Mouse (Mus musculus): ENCODE results near the gene Cpt2.

Cpt2 gene

DNA sequence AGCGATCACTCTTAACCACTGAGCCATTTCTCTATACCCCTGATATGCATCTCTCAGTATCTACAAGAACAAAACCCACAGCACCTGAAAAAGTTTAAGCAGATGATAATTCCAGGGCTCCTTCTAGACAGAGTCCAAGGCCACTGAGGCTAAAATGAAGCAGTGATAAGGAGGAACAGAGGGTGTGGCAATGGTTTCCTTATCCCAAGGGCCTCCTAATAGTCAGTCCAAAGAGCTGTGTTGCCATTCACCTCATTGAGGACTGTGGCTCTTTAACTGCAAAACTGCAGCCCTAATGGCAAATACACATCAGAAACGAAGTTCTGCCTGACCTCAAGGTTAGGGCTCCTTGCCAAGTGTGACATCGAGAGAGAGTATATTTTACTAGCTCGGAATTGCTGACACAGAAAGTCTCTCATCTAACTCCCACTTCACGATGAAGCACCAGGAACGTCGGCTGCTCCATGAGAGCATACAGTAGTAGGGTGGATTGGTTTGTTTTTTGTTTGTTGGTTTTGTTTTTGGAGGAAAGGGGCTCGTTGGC lies 2.2 kb downstream of the Cpt2 start:
- in situ Hi-C loops (cut with MboI): no loop called here

DNA sequence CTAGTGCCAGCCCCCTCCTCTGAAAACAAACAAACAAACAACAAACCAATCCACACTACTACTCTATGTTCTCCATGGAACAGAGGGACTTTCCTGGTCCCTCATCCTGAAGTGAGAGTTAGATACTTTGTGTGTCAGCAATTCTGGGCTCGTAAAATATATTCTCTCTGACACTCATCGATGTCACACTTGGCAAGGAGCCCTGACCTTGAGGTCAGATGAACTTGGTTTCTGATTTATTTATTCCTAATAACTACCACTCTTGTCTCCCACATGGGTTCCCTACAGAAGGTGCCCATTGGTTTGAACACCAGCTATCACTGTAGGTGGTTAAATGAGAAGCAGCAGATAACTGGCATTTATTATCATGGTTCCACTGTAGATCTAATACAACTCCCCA lies 3.1 kb downstream of the Cpt2 start:
- in situ Hi-C loops (cut with MboI): no loop called here

DNA sequence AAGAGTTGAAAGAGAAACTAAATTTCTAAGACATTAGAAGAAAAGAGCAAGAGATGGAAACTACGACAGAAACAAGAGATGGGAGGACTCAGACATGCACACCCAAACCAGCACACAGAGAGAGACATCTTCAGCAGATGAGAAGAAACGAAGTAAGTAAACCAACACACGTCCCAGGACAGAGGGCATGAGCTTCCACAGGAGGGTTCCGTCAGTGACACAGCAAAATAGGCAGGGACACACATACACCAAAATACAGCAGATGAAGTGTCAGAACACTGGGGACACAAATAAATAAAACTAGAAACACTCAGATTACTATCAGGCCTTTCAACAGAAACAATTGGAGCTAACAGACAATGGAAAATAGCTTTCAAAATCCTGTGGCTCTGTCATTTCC lies 13.4 kb downstream of the Cpt2 start:
- in situ Hi-C loops (cut with MboI): no loop called here

DNA sequence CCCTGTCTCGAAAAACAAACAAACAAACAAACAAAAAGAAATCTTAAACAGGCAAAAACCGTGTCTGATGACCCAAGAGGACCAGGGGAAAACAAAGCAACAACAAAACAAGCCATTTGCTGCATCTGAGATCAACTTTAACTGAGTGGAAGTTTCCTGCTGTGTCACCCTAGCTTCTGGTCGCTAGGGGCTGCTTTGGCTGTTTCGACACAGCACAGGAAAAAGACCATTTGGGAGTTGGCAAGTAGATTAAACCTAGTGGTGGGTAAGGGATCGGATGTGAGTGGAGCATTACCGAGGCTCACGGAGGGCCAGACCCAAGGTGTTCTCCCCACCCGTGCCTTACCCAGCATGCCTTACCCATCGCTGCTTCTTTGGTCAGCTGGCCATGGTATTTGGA lies 16.8 kb downstream of the Cpt2 start:
- in situ Hi-C loops (cut with MboI): no loop called here

DNA sequence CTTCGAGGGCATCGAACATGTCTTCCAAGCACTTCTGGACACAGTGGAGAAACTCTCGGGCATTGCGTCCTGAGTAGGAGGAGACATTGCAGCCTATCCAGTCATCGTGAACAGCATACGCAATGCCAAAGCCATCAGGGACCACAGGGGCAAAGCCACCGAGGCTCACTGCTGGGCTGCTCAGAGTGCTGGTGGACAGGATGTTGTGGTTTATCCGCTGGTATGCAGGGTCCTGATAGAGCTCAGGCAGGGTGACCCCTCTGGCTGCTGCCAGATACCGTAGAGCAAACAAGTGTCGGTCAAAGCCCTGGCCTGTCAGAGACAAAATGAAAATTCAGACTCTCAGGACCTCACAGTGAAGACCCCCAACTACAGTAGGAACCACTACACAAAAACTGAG lies 19.2 kb downstream of the Cpt2 start:
- in situ Hi-C loops (cut with MboI): no loop called here

DNA sequence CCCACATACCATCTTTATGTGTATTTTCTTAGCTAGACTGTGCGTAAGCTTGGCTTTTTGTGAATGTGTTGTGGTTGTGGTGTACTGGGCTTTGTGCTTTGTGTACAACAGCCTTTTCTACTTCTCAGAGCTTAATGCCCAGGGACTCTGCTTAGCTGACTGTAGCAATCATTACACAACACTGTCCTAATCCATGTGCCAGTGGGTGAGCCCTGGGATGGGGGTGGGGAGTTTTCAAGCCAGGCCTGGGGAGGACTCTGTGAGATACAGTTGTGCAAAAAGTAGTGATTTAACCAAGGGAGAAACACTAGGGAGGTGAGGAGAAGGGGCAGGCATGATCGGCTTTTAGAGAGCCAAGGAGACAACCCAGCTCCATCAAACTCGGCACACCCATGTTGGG lies 23.2 kb downstream of the Cpt2 start:
- in situ Hi-C loops (cut with MboI): no loop called here

DNA sequence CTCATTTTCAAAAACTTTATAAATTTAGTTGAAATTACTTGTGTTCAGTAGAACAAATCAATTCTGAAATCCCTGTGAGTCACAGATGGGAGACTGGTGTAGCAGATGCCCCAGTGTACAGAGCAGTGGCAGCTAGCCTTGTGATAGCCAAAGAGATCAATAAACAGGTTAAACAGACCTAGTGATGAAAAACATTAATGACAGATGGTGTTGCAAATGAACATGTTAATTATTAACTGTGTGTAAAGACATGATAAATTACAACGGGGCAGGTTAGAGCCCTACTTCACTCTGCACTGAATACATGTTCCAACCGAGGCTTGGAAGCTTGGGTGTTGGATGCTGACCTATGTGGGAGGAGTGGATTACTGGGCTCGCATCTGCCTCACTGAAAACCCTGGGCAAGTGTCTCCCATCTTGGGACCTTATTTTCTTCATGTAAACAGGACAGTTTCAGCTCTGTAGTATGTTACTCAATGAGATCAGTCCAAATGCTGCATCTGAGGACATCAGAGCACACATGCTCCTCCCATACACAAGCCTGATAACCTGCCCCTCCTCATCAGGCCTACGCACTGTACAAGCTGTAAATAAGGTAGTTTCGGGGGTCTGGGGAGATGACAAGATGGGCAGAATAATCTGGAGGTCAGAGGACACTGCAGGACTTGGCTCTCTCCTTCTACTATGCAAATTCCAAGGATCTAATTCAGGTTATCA lies 24.0 kb downstream of the Cpt2 start:
- in situ Hi-C loops (cut with MboI): no loop called here

DNA sequence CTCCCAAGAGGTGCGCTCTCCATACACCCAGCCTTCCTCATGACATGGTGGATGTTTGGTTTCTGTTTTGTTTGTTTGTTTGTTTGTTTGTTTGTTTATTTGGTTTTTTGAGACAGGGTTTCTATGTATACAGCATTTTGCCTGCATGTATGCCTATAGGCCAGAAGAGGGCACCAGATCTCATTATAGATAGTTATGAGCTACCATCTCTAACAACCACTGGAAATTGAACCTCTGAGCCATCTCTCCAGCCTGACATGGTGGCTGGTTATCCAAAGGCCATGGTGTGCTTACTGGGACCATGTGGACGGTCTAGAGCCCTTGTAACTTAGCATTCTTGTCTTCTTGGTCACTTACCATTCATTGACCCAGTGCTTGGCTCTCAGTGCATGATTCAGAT lies 30.7 kb downstream of the Cpt2 start:
- in situ Hi-C loops (cut with MboI): no loop called here

DNA sequence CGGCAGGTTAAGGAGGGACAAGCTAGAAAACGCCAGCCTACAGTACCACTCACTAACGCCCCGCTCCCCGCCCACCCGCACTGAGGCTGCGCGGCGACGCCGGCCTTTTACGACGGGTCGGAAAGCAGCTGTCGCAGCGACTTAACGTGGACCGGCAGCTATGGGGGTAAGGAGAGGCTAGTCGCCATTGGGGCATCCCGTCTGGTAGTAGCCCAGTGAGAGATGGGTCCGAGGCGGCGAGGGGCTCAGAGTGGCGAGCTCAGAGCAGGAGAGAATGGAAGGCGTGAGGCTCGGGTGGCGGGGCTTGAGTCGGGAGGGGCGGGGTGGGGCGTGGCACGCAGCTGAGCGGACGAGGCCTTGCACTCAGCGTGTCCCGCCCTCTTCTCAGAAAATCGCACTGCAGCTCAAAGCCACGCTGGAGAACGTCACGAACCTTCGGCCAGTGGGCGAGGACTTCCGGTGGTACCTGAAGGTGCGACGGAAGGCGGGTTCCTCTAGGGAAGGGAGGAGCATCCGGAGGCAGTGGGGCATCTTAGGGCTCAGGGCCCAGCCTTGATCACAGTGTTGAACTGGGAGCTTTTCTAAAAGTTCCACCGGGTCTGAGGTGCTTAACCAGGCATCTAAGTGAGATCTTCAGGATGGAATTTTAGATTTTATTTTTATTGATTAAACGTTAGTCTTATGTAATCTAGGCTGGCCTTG lies 33.5 kb downstream of the Cpt2 start, which contains the start of gene 0610037L13Rik:
TSS of gene 0610037L13Rik (plus strand) at position 83 of the 702 bp plus-strand sequence.
- in situ Hi-C loops (cut with MboI): no loop called here

DNA sequence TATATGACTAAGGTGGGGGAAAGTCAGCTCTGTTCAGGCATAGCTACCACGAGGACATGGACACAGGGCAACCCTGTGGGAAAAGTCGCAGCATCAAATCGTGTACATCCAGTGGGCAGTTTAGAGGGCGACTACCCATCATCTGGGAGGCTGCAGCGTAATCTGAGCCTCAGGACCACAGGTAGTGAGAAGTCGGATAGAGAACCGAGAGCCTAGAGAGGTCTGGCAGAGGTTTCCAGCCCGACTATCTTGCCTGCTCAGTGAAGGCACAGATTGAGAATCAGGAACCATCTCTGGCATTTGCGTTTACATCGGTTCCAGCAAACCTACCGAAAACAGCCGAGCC lies 34.1 kb downstream of the Cpt2 start:
- in situ Hi-C loops (cut with MboI): no loop called here

DNA sequence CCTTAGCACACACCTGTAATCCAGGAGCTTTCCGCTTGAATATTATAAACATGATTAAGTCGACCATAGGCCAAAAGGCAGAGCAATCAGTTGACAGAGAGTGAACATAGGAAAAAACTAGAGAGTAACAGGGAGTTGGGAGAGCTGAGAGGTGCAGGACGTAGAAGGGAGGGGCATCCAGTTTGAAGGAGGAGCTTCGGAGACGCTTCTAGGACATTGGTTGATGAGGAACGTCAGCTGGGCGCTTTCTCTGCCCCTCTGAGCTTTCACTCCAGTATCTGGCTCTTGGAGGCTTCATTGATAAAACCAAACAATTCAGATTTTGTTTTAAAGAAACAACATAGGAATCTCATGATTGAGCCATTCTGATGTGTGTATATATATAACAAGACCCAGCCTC lies 37.0 kb downstream of the Cpt2 start:
- in situ Hi-C loops (cut with MboI): no loop called here

DNA sequence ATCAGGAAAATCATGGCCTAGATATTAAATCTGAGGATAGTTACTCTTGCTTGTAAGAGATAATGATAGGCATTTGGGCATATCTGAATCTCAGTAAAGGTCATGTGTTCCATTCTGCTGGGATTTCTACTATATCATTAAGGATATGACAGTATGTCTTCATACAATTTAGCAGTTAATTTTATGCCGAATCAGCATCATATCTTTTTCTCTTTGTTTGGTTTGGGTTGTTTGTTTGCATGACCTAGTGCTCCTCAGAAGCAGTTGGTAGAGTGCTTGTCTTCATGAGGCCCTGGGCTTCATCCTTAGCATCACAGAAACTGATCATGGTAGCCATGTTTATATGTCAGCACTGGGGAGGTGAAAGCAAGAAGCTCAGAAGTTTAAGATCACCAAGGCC lies 41.8 kb downstream of the Cpt2 start:
- in situ Hi-C loops (cut with MboI): no loop called here

DNA sequence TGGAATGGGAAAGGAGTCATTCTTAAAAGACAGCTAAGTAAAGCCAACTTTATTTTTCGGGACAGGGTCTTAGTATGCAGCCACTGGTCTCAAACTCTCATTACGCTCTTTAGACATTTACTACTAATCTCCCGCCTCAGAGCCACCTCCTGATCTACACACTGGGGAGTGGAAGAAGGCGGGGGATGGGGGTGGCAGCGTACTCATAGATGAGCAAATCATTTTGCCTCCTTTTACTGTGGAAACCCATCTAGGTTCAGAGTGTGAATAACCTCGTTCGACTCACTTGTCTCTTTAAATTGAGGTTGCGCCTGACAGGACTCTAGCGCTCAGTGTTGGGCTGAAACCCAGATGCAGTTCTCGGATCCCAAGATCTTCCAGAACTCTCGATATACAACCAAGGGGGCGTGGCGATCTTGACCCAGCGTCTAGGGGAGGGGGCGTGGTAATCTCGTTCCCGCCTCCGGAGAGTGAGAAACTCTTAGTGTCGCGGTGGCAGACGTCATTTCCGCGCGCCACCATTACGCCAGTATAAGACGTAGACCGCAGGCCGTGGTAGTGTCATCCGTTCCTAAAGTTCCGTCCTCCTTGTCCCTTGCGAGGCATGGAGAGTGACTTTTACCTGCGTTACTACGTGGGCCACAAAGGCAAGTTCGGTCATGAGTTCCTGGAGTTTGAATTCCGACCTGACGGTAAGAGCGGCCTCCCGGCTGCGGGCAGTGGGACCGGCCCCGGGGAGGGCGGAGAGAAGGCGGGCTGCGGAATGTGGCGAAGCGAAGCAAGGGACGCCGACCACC lies 44.0 kb downstream of the Cpt2 start, which contains the start of gene Magoh:
TSS of gene Magoh (plus strand) at position 502 of the 797 bp plus-strand sequence.
- in situ Hi-C loops (cut with MboI): no loop called here

DNA sequence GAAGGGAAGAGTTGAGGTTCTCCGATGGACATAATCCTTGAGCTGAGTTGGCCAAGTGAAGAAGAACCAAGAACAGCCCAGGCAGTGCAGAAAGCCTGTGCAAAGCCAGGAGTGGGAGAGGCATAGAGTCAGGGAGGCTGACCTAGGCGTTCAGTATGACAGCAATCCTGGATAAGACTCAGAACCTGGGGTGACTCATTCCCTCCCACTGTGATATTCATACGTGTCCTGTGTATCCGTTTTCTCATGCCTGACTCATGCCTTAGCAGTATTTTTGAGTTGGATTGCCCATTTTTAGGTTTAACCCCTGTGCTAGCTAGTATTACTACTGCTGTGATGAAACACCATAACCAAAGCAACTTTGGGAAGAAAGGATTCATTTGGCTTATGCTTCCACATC lies 58.5 kb downstream of the Cpt2 start:
- in situ Hi-C loops (cut with MboI): no loop called here

DNA sequence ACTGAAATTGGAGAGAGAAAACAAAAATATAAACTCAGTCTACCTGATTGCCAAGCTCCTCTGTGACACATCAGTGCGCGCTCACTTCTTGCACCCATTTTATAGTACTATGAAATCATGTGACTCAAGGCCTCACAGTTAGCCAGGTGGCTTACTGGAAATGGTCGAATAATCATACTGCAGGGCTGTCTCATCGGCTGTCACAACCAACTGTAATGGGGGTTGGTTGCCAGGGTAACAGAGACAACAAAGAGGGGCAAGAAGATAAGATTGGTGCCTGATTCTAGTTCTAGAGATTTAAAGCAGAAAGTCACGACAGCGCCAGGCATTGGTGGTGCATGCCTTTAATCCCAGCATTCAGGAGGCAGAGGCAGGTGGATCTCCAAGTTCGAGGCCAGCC lies 64.4 kb downstream of the Cpt2 start:
- in situ Hi-C loops (cut with MboI): no loop called here

DNA sequence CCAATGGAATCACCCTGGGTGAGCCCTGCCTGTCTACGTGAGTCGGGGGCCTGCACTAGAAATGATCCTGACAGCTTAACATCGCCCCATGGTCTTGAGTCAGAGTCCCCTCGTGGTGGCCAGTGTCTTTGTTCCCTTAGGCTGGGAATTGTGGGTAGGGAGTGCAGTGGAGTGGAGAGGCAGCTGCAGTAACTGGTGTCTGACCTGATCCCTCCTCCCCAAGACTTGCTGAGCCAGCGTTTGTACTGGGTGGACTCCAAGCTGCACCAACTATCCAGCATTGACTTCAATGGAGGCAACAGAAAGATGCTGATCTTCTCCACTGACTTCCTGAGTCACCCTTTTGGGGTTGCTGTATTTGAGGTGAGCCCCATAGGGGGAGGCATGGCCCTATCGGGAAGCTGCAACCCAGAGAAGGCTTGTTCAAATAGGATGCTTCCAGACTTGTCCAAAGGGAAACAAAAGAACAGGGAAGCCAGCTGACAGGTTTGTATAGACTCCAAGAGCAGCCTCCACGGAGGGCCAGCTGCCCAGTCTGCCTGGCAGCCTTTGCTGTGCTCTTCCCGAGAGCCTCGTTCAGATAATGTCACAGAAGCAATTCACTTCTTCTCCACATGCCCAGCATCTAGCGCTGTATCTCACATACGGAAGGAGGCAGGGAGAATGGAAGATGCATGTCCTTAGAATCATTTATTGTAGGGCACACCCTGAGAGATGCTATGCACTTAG lies 66.3 kb downstream of the Cpt2 start:
- in situ Hi-C loops (cut with MboI): no loop called here

Measured in mature B cell (primary cell).